Mouse (Mus musculus) monocyte, adult 5-6 weeks (primary cell): ENCODE measurements around the gene Acap1. TPM values are rescaled to one million over a fixed set of nuclear protein-coding genes. Genes with fewer than 3 reads are reported as not detected.
A peak's percentile ranks its signal among the peaks of the same experiment; 100 is the strongest.
"Not testable (repeated sequence)": the region's sequence is repeated elsewhere in the genome, so short reads cannot be mapped to it uniquely, and the experiment has no call there.

Experiments
- ATAC-seq: fragments of 153-309, 156-312 bp; replicated peaks from 2 replicates; pipeline ENCODE4 v1.8.0; 2017; ENCODE audit warnings: mild to moderate bottlenecking; ENCODE audit not compliant: low TSS enrichment, insufficient number of reproducible peaks, severe bottlenecking, poor library complexity, low FRiP score
- total RNA-seq: library from RNA; stranded (forward); fragments of 200-1000, 200-491, 200-594 nt; gene quantifications from 3 replicates; pipeline ENCODE4 v1.2.3, GENCODE M21; 2017

Gene Acap1
- total RNA-seq, 1 experiment from 2014 or later = 83.6 TPM

GRCm38 (mm10) chr11:69922012-69922756 is 26.8 kb upstream of the Acap1 start:
- no peak for ATAC-seq

GRCm38 (mm10) chr11:69921114-69922011 is 26.0 kb upstream of the Acap1 start, which contains the start of gene Eif5a:
Gene Eif5a (minus strand): TSS chr11:69921958.
- peak; percentile 85 for ATAC-seq

- ATAC-seq = no peak
Observed at GRCm38 (mm10) chr11:69920266-69921031, 25.1 kb upstream of the Acap1 start.

DNA sequence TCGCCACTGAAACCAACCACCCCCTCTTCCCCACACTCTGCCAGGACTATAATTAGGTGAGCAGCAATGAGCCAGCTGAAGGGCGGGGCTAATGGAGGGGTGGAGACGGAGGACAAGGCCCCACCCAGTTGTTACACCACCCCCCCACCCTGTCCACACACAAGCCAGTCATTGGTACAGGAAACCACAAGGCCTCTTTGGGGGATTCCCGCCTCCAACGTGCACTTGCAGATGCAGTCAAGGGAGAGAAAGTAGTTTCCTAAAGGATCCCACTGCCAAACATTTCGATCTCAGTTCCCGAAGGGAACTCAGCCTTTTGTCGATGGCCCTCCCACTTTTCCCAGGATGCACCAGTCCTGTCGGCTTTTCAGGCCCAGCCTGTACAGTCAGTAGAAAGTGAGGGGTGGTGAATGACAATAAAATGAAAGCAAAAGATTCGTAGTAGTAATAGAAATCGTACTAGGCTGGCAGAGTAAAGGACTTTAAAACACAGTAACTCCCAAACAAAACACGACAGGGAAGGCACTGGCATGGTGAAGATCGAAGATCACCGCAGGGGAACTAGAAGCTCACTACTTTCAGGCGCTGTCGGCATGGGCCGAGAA is 24.4 kb upstream of the Acap1 start:
- ATAC-seq = peak; percentile 37

DNA sequence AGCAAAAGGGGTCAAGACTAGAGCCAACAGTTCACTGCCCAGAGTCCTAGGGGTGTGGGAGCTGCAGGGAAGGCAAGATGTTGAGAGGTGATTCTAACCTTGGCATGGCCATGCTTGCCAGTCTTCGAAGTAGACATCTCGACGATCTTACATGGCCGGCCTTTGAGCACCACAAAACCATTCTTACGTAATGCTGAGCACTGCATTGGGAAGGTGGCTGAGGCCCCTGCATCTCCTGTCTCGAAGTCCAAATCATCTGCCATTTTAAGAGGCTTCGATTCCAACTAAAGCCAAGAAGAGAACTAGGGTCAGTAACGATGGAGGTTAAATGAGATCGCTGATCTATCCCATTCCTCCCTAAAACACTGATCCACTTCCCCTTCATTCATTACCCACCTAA is 23.7 kb upstream of the Acap1 start:
- ATAC-seq = no peak

GRCm38 (mm10) chr11:69918118-69918517 is 22.8 kb upstream of the Acap1 start:
- no peak for ATAC-seq

GRCm38 (mm10) chr11:69917379-69917948 is 22.1 kb upstream of the Acap1 start:
- ATAC-seq = no peak

GRCm38 (mm10) chr11:69916652-69917378 is 21.5 kb upstream of the Acap1 start:
- not testable (repeated sequence) for ATAC-seq

- ATAC-seq = no peak
Observed at GRCm38 (mm10) chr11:69915667-69916627, 20.6 kb upstream of the Acap1 start.

DNA sequence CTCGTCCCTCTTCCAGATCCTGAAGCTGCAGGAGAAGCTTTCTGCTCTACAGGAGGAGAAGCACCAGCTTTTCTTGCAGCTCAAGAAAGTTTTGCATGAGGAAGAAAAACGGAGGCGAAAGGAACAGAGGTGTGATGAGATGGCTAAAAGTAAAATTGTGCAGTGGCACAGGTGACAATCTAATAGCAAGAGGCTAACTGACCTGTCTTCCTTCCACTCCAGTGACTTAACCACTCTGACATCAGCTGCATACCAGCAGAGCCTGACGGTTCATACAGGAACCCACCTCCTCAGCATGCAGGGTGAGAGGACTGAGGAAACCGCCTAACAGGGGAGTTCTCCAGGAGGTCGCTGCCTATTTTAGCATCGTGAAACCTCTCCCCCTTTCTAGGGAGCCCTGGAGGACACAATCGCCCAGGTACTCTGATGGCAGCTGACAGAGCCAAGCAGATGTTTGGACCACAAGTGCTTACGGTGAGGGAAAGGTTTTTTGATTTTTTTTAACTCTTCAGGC is 19.6 kb upstream of the Acap1 start:
- no peak for ATAC-seq

DNA sequence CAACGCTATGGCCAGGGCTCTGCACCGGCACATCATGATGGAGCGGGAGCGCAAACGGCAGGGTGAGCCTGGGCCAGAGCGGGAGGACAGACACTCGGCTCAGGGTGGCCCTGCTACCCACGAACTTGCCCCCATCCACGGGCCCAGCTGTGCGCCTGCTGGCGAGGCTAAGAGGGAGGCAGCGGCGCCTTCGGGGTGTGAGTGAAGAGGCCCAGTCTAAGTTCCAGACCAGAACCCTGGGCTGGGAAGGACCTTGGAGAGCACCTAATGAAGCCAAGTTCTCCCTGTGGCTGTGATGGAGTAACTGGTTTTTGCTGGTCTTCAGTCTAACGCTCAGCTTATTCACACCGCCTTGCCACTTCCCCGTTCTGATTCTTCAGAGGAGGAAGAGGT is 19.0 kb upstream of the Acap1 start:
- no peak for ATAC-seq

- ATAC-seq = peak; percentile 86
Observed at GRCm38 (mm10) chr11:69913554-69914371, 18.4 kb upstream of the Acap1 start, which contains the start of gene Gps2. Gene Gps2 (plus strand): TSS chr11:69913888.

- no peak for ATAC-seq
Observed at GRCm38 (mm10) chr11:69912716-69913530, 17.6 kb upstream of the Acap1 start.

DNA sequence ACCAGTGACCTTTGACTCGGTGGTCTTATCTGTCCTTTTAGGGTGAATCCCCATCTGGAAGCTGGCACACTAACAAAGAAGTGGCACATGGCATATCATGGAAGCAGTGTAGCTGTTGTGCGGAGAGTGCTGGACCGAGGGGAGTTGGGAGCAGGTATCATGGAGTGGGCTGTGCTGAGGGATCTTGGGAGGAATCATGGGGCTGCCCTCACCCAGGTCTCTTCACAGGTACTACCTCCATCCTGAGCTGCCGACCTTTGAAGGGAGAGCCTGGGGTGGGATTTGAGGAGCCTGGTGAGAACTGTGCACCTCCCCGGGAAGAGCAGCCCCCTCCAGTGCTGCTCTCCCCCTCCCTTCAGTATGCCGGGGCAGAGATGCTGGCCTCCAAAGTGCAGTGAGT is 16.4 kb upstream of the Acap1 start:
- no peak for ATAC-seq
